Mouse (Mus musculus) telencephalon, adult 2 months (tissue): Measurements from ENCODE around the gene Rdh1.

Experiments
- DNase-seq: peaks from one replicate; pipeline ENCODE4 v3.0.0-alpha.2; 2011; ENCODE audit warnings: low read depth, low spot score

Gene Rdh1

GRCm38 (mm10) chr10:127759181-127760110 is at the start of gene Rdh1, which contains the start of gene Rdh16f1:
Gene Rdh1 (plus strand): TSS chr10:127759721.
Gene Rdh16f1 (plus strand): TSS chr10:127759787.
- no peak for DNase-seq

GRCm38 (mm10) chr10:127710331-127710730 is 49.2 kb upstream of the Rdh1 start:
- no peak for DNase-seq

GRCm38 (mm10) chr10:127712736-127713135 is 46.8 kb upstream of the Rdh1 start:
- no peak for DNase-seq

- no peak for DNase-seq
These were observed 37.7 kb upstream of the Rdh1 start for GRCm38 (mm10) chr10:127721671-127722418.

- DNase-seq, result no peak
These were observed 35.3 kb upstream of the Rdh1 start, which contains the start of gene Tac2 for GRCm38 (mm10) chr10:127724178-127724577. Gene Tac2 (plus strand): TSS chr10:127724478.

GRCm38 (mm10) chr10:127725136-127725535 is 34.4 kb upstream of the Rdh1 start:
- DNase-seq, result no peak

- DNase-seq, result no peak
These were observed 31.1 kb upstream of the Rdh1 start for GRCm38 (mm10) chr10:127728437-127728836.

- DNase-seq, result no peak
These were observed 29.1 kb upstream of the Rdh1 start for GRCm38 (mm10) chr10:127730285-127730932.

GRCm38 (mm10) chr10:127730933-127731310 is 28.6 kb upstream of the Rdh1 start:
- no peak for DNase-seq

- no peak for DNase-seq
These were observed 28.1 kb upstream of the Rdh1 start for GRCm38 (mm10) chr10:127731397-127731796.

GRCm38 (mm10) chr10:127734434-127734833 is 25.1 kb upstream of the Rdh1 start:
- no peak for DNase-seq

GRCm38 (mm10) chr10:127736266-127736665 is 23.3 kb upstream of the Rdh1 start:
- no peak for DNase-seq

GRCm38 (mm10) chr10:127736916-127737315 is 22.6 kb upstream of the Rdh1 start:
- DNase-seq, result no peak

GRCm38 (mm10) chr10:127737552-127737951 is 22.0 kb upstream of the Rdh1 start:
- no peak for DNase-seq

- no peak for DNase-seq
These were observed 21.2 kb upstream of the Rdh1 start for GRCm38 (mm10) chr10:127738151-127738882.

GRCm38 (mm10) chr10:127739083-127739660 is 20.3 kb upstream of the Rdh1 start, which contains the start of gene Zbtb39:
Gene Zbtb39 (plus strand): TSS chr10:127739538.
- DNase-seq, result no peak

- no peak for DNase-seq
These were observed 19.8 kb upstream of the Rdh1 start for GRCm38 (mm10) chr10:127739661-127740161.

GRCm38 (mm10) chr10:127744661-127745060 is 14.9 kb upstream of the Rdh1 start:
- no peak for DNase-seq

GRCm38 (mm10) chr10:127745886-127746285 is 13.6 kb upstream of the Rdh1 start:
- DNase-seq, result no peak

- no peak for DNase-seq
These were observed 12.3 kb upstream of the Rdh1 start for GRCm38 (mm10) chr10:127747254-127747653.
